Mouse (Mus musculus): ENCODE data around the gene Gm21970. TPM values are rescaled to one million over a fixed set of nuclear protein-coding genes. Genes with fewer than 3 reads are reported as not detected.

Gene Gm21970
- polyA plus RNA-seq, 1 experiment = not detected

DNA sequence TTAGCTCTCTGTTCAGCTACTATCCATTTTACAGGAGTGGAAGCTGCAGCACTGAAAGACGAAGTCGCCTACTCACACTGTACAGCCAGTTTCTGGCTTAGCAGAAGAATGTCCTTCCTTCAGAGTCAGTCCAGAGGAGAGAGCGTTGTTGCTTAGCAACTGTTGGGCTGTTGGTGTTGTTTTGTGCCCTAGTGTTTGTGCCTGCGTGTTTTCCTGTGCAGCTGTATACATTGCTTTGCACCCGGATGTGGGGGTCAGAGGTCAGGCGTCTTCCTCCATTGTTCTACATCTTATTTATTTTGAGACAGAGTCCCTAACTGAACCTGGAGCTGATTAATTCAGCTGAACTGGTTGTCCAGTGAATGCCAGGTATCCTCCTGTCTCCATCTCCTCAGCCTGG lies 75.0 kb downstream of the Gm21970 start:
- TF ChIP-seq POLR2AphosphoS2 (IDR thresholded peaks at IDR 0.05; ENCODE audit: insufficient read length, low read depth) (no peak), E2F4 (IDR thresholded peaks at IDR 0.05; ENCODE audit: insufficient read depth) (no peak), TCF12 (IDR thresholded peaks at IDR 0.05; ENCODE audit: insufficient read depth, poor library complexity, severe bottlenecking) (no peak), MYOG (IDR thresholded peaks at IDR 0.05; ENCODE audit: control insufficient read depth in 1 of 3, insufficient read depth in 1 of 3, insufficient read length in 2 of 3, low read depth in 2 of 3) (no peak), REST (IDR thresholded peaks at IDR 0.05; ENCODE audit: insufficient read depth, insufficient read length) (no peak), USF1 (IDR thresholded peaks at IDR 0.05; ENCODE audit: low read depth) (no peak), TCF3 (IDR thresholded peaks at IDR 0.05; ENCODE audit: insufficient read length, low read depth) (no peak), MYOD1 (IDR thresholded peaks at IDR 0.05; ENCODE audit: control insufficient read depth in 1 of 3, insufficient read length in 2 of 3, low read depth in 2 of 3) (no peak), POLR2A (IDR thresholded peaks at IDR 0.05; ENCODE audit: insufficient read length, low read depth) (no peak), MAX (IDR thresholded peaks at IDR 0.05; ENCODE audit: low read depth) (no peak), CEBPB (IDR thresholded peaks at IDR 0.05; ENCODE audit: insufficient read depth, poor library complexity, severe bottlenecking) (no peak), SRF (IDR thresholded peaks at IDR 0.05; ENCODE audit: control insufficient read depth, insufficient read length, low read depth) (no peak)
- H3K79me2 ChIP-seq (ENCODE audit: control insufficient read depth, insufficient read depth) = no peaks in the 10 kb centered on the region
- H3K4me2 ChIP-seq (ENCODE audit: low read depth) = no peak overlapping the region
- H3K27me3 ChIP-seq (ENCODE audit: control insufficient read depth, insufficient read depth, insufficient read length) = no peaks in the 10 kb centered on the region
- H3ac ChIP-seq (ENCODE audit: control insufficient read depth, insufficient read length) = no peak overlapping the region
- H3K36me3 ChIP-seq (ENCODE audit: control insufficient read depth, insufficient read depth) = no peaks in the 10 kb centered on the region
- no peak overlapping the region for H3K4me3 ChIP-seq

Other genes with a start within 250 kb of the Gm21970 start
- not detected for gene Olig2, start 166.3 kb upstream of the Gm21970 start, polyA plus RNA-seq (2012; fragmentation: generic; extraction: Trizol)
- not detected for gene Olig1, start 121.9 kb upstream of the Gm21970 start, polyA plus RNA-seq (2012; fragmentation: generic; extraction: Trizol)
- gene Ifnar2, start 18.9 kb upstream of the Gm21970 start, polyA plus RNA-seq (2012; fragmentation: generic; extraction: Trizol) = 47.0 TPM
- 13.7 TPM for gene Il10rb, start 14.4 kb downstream of the Gm21970 start, polyA plus RNA-seq (2012; fragmentation: generic; extraction: Trizol)
- gene Ifnar1, start 93.5 kb downstream of the Gm21970 start, polyA plus RNA-seq (2012; fragmentation: generic; extraction: Trizol) = 16.2 TPM
- gene Ifngr2, start 155.4 kb downstream of the Gm21970 start, polyA plus RNA-seq (2012; fragmentation: generic; extraction: Trizol) = 18.7 TPM
- gene Tmem50b, start 206.1 kb downstream of the Gm21970 start, polyA plus RNA-seq (2012; fragmentation: generic; extraction: Trizol) = 11.4 TPM
- 0.80 TPM for gene Dnajc28, start 227.3 kb downstream of the Gm21970 start, polyA plus RNA-seq (2012; fragmentation: generic; extraction: Trizol)